8 mouse cellular contexts compared by ENCODE assay signal in the genomic region with DNA sequence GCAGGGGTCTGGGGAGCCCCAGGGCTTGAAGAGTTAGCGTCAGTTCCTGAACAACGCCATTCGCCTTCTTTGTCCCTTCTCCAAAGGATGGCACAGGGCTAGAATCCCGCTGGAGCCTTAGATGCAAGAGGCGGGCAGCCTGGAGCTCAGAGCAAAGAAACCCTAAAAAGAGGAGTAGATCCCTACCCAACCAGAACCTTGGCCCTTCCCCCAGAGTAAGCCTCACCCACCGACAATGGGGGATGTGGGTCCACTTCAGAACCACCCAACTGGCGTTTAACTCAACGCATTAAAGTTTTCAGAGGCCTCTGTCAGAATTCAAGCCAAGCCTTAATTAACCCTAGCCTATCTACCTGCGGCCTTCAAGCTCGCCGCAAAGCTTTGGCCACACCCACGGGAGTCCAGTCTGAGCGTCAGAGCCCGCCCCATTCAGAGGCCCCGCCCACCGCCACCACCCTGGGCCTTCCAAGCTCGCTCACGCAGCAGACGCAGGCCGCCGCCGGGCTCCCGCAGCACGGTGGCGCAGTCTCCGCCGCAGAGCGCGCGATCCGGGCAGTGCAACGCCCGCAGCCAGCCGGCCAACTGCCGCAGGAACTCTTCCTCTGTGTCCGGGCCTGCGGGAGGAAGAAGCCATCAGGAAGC. TPM values are rescaled to one million over a fixed set of nuclear protein-coding genes. Genes with fewer than 3 reads are reported as not detected.
DNase-seq lines count a peak whose midpoint lies in the region; ATAC-seq lines count a peak whose summit lies in the region.

No protein-coding gene starts in this region.

- peak overlapping the region; percentile 92 for H3K4me2 ChIP-seq in hindbrain, embryonic 13.5 days

- 7% methylated on average over 37 of the region's 37 CpGs for WGBS in hindbrain, embryonic 13.5 days

- 0 out of 2 replicates have a peak, but pooled peaks cover 4% of the 10 kb centered on the region for H3K36me3 ChIP-seq in hindbrain, embryonic 13.5 days

- peak overlapping the region; percentile 80 for H3K4me3 ChIP-seq in hindbrain, embryonic 13.5 days

- ATAC-seq in hindbrain, embryonic 13.5 days (ENCODE audit: low FRiP score): peak; percentile 91

- no peaks in the 10 kb centered on the region for H3K9me3 ChIP-seq in hindbrain, embryonic 13.5 days

- H3K9ac ChIP-seq in hindbrain, embryonic 13.5 days: peak overlapping the region; percentile 84

- DNase-seq in R1 (ENCODE audit: low read depth, low spot score): peak; percentile 93
- peak; percentile 93 to 95 for DNase-seq in cerebellum, postnatal 14 days
- peak; percentile 77 to 88 for DNase-seq in frontal cortex, postnatal 14 days (ENCODE audit: low spot score in 2 of 2)
- peak; percentile 83 to 88 for DNase-seq in layer of hippocampus, postnatal 25 days (ENCODE audit: extremely low spot score in 1 of 2, low spot score in 1 of 2)
- peak; percentile 92 for DNase-seq in lung, postnatal 14 days
- DNase-seq in retina, postnatal 1 day: peak; percentile 91
- peak; percentile 92 for DNase-seq in thymus, postnatal 4 days

- H3K27ac ChIP-seq in hindbrain, embryonic 13.5 days: peak overlapping the region; percentile 91

- H3K4me1 ChIP-seq in hindbrain, embryonic 13.5 days (replicated peaks): peaks cover 15% of the 10 kb centered on the region

- peaks cover 30% of the 10 kb centered on the region for H3K27me3 ChIP-seq in hindbrain, embryonic 13.5 days

RNA-seq across cellular contexts. Expression of a gene that starts 0.7 kb away (rescaled TPM):
- polyA plus RNA-seq in hindbrain, embryonic 13.5 days (2015; fragmentation: Nextera tagmentation; extraction: Ambion mirVana): 24.7 and 24.8 TPM in 2 replicates
- total RNA-seq in layer of hippocampus, postnatal 25 days (2021): 10 to 100 TPM; 28.9 to 30.8 TPM

RNA-seq across cellular contexts. Expression of a gene that starts 14.7 kb away (rescaled TPM):
- 0.49 and 0.65 TPM in 2 replicates for polyA plus RNA-seq in hindbrain, embryonic 13.5 days (2015; fragmentation: Nextera tagmentation; extraction: Ambion mirVana)
- 1 to 10 TPM in 1 of 2 experiments, under 1 TPM in 1; 0.86 to 1.2 TPM for total RNA-seq in layer of hippocampus, postnatal 25 days (2021)

RNA-seq across cellular contexts. Expression of a gene that starts 14.9 kb away (rescaled TPM):
- polyA plus RNA-seq in hindbrain, embryonic 13.5 days (2015; fragmentation: Nextera tagmentation; extraction: Ambion mirVana): 7.1 and 8.2 TPM in 2 replicates
- total RNA-seq in layer of hippocampus, postnatal 25 days (2021): 10 to 100 TPM; 38.8 to 55.5 TPM

RNA-seq across cellular contexts. Expression of a gene that starts 20.7 kb away (rescaled TPM):
- 0.48 and 0.68 TPM in 2 replicates for polyA plus RNA-seq in hindbrain, embryonic 13.5 days (2015; fragmentation: Nextera tagmentation; extraction: Ambion mirVana)
- under 1 TPM; 0.66 to 0.80 TPM for total RNA-seq in layer of hippocampus, postnatal 25 days (2021)

RNA-seq across cellular contexts. Expression of a gene that starts 25.2 kb away (rescaled TPM):
- 303 and 305 TPM in 2 replicates for polyA plus RNA-seq in hindbrain, embryonic 13.5 days (2015; fragmentation: Nextera tagmentation; extraction: Ambion mirVana)
- 100 to 1,000 TPM; 136 to 143 TPM for total RNA-seq in layer of hippocampus, postnatal 25 days (2021)

Comparison
In these comparisons a context has a peak if more than half of its experiments do, and no peak if none do; other contexts are left out.
1. Peak in every context shown above with its lines: DNase-seq, ATAC-seq, H3K4me3 ChIP-seq and H3K27ac ChIP-seq.